Mouse (Mus musculus): ENCODE data around the gene Card6.
A peak's percentile ranks its signal among the peaks of the same experiment; 100 is the strongest.
"Not testable (repeated sequence)": the region's sequence is repeated elsewhere in the genome, so short reads cannot be mapped to it uniquely, and the experiment has no call there.

Card6 gene

GRCm38 (mm10) chr15:5107686-5108654, at the start of gene Card6:
Gene Card6 (minus strand): TSS chr15:5108539.
- no peak for DNase-seq

GRCm38 (mm10) chr15:5157386-5157785, 49.0 kb upstream of the Card6 start:
- no peak for DNase-seq

GRCm38 (mm10) chr15:5156355-5156754, 48.0 kb upstream of the Card6 start:
- DNase-seq = no peak

- no peak for DNase-seq
Measured at GRCm38 (mm10) chr15:5155093-5155492, 46.8 kb upstream of the Card6 start.

- no peak for DNase-seq
Measured at GRCm38 (mm10) chr15:5154621-5155020, 46.3 kb upstream of the Card6 start.

- DNase-seq = no peak
Measured at GRCm38 (mm10) chr15:5152171-5152570, 43.8 kb upstream of the Card6 start.

GRCm38 (mm10) chr15:5149187-5149586, 40.8 kb upstream of the Card6 start:
- DNase-seq = no peak

- no peak for DNase-seq
Measured at GRCm38 (mm10) chr15:5145196-5145945, 37.0 kb upstream of the Card6 start.

GRCm38 (mm10) chr15:5144021-5144778, 35.9 kb upstream of the Card6 start:
- peak in 1 of 2 experiments; percentile 82 for DNase-seq

- DNase-seq = peak; percentile 86 to 91
Measured at GRCm38 (mm10) chr15:5143361-5144020, 35.2 kb upstream of the Card6 start, which contains the start of gene Prkaa1. Gene Prkaa1 (plus strand): TSS chr15:5143861.

GRCm38 (mm10) chr15:5142714-5143113, 34.4 kb upstream of the Card6 start:
- no peak for DNase-seq

GRCm38 (mm10) chr15:5142047-5142446, 33.7 kb upstream of the Card6 start:
- DNase-seq = no peak

GRCm38 (mm10) chr15:5140357-5140756, 32.0 kb upstream of the Card6 start:
- no peak for DNase-seq

GRCm38 (mm10) chr15:5139863-5140262, 31.5 kb upstream of the Card6 start:
- DNase-seq = no peak

- DNase-seq = no peak
Measured at GRCm38 (mm10) chr15:5139366-5139765, 31.0 kb upstream of the Card6 start.

- peak in 1 of 2 experiments; percentile 22 for DNase-seq
Measured at GRCm38 (mm10) chr15:5138021-5138856, 29.9 kb upstream of the Card6 start.

- no peak for DNase-seq
Measured at GRCm38 (mm10) chr15:5134945-5135483, 26.7 kb upstream of the Card6 start.

- DNase-seq = no peak
Measured at GRCm38 (mm10) chr15:5134179-5134578, 25.8 kb upstream of the Card6 start.

GRCm38 (mm10) chr15:5133301-5133700, 25.0 kb upstream of the Card6 start:
- no peak for DNase-seq

- DNase-seq = not testable (repeated sequence)
Measured at GRCm38 (mm10) chr15:5130887-5131668, 22.7 kb upstream of the Card6 start.

All from cerebellum, postnatal 25 days (tissue).